19 mouse cellular contexts compared by ENCODE assay signal in the genomic region with DNA sequence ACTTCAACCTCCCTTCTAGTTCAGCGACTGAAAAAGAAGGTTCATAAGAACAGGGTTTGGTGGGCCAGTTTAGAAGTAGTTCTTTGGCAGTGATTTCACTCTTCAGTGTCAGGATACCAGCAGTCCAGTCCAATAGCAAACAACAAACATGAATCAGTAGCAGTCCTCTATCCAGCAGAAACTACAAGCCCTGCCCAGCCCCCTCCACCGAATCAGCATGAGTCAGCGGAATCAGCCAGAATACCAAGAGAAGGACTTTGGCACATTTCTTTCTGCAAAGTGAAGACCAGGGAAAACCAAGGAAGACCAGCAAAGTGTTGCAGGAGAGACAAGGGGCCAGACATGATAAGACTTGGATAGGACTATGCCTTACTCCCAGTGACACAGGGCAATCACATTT.
DNase-seq lines count a peak whose midpoint lies in the region; ATAC-seq lines count a peak whose summit lies in the region.
"Had no signal": no experiment of that assay in that cellular context is flagged by ENCODE, and none has a peak within 500 bp of the region (broad histone marks: within the 10 kb centered on the region; RNA-seq: fewer than 3 reads in every experiment).

No protein-coding gene starts in this region.

- no peak overlapping the region for H3K9ac ChIP-seq in liver, embryonic 13.5 days
- H3K9ac ChIP-seq: heart, embryonic 15.5 days; neural tube, embryonic 15.5 days; stomach, embryonic 15.5 days had no signal

- H3K27me3 ChIP-seq in liver, embryonic 13.5 days = no peaks in the 10 kb centered on the region
- H3K27me3 ChIP-seq: heart, embryonic 15.5 days; neural tube, embryonic 15.5 days; stomach, embryonic 15.5 days had no signal

- H3K4me3 ChIP-seq in liver, embryonic 13.5 days (replicated peaks) = no peak overlapping the region
- H3K4me3 ChIP-seq: gastrocnemius, adult 2 months; heart, embryonic 15.5 days; neural tube, embryonic 15.5 days; stomach, embryonic 15.5 days had no signal

- ATAC-seq in liver, embryonic 13.5 days (ENCODE audit: low read depth) = peak; percentile 71; the same call in 1 of the 2 replicates
- ATAC-seq: activated CD4-positive, CD25-positive, alpha-beta regulatory T cell, adult 4 months; forebrain, embryonic 16.5 days; lung, postnatal 0 days had no signal

- no peaks in the 10 kb centered on the region for H3K36me3 ChIP-seq in liver, embryonic 13.5 days
- H3K36me3 ChIP-seq: heart, embryonic 15.5 days; neural tube, embryonic 15.5 days; stomach, embryonic 15.5 days had no signal

- H3K4me2 ChIP-seq in liver, embryonic 13.5 days = no peak overlapping the region
- H3K4me2 ChIP-seq: heart, embryonic 15.5 days; neural tube, embryonic 15.5 days; stomach, embryonic 15.5 days had no signal

- H3K4me1 ChIP-seq in liver, embryonic 13.5 days (replicated peaks) = peaks cover 6% of the 10 kb centered on the region; the same call in 1 of the 2 replicates
- H3K4me1 ChIP-seq: heart, embryonic 15.5 days; neural tube, embryonic 15.5 days; stomach, embryonic 15.5 days had no signal

- WGBS in liver, embryonic 13.5 days (ENCODE audit: insufficient replicate concordance) = 73% methylated on average over 3 of the region's 3 CpGs

- H3K9me3 ChIP-seq in liver, embryonic 13.5 days (replicated peaks) = no peaks in the 10 kb centered on the region
- H3K9me3 ChIP-seq: heart, embryonic 15.5 days; neural tube, embryonic 15.5 days; stomach, embryonic 15.5 days had no signal

- no peak overlapping the region for H3K27ac ChIP-seq in liver, embryonic 13.5 days
- H3K27ac ChIP-seq: gastrocnemius, adult 2 months; heart, embryonic 15.5 days; neural tube, embryonic 15.5 days; stomach, embryonic 15.5 days had no signal

- DNase-seq in adrenal gland, postnatal 14 days = peak; percentile 6
- no peak for DNase-seq in adrenal gland, adult (ENCODE audit: inconsistent age in 2 of 2, low spot score in 1 of 2)
- DNase-seq in 3T3-L1 (ENCODE audit: low read depth, low spot score) = peak; percentile 77
- DNase-seq in R1 (ENCODE audit: low read depth, low spot score) = peak; percentile 18
- peak; percentile 24 for DNase-seq in liver, embryonic 13.5 days
- no peak for DNase-seq in ovary, adult 18-20 months (ENCODE audit: low spot score)
- no peak for DNase-seq in layer of hippocampus, postnatal 14 days (ENCODE audit: low spot score in 2 of 2)
- DNase-seq in gastrocnemius, postnatal 10 days = no peak
- DNase-seq: B cell, adult 2 months; cerebellum, adult 9-10 months; gastrocnemius, adult 2 months; right cerebral cortex, adult 18-20 months; thymus, postnatal 14 days had no signal

Comparison
In these comparisons a context has a peak if more than half of its experiments do, and no peak if none do; other contexts are left out.
1. DNase-seq: peak in adrenal gland, postnatal 14 days (single experiment), 3T3-L1 (single experiment), R1 (single experiment) and liver, embryonic 13.5 days (single experiment); none in adrenal gland, adult (0 of 2), ovary, adult 18-20 months (single experiment), layer of hippocampus, postnatal 14 days (0 of 2) and gastrocnemius, postnatal 10 days (single experiment).